Mouse (Mus musculus) testis, adult 2 months (tissue): Measurements from ENCODE around the gene Id3.

Experiments used
- CTCF ChIP-seq: fragments of 200-500 bp; IDR thresholded peaks from 2 replicates; pipeline ENCODE4 v1.5.1; 2012; ENCODE audit warnings: low read depth, mild to moderate bottlenecking, inconsistent platforms, low read length, moderate library complexity; ENCODE audit not compliant: control insufficient read depth, insufficient read depth, insufficient replicate concordance
- POLR2A ChIP-seq: fragments of 200-500 bp; IDR thresholded peaks from 2 replicates; pipeline ENCODE4 v1.6.1; 2012; ENCODE audit warnings: low read depth, mild to moderate bottlenecking, inconsistent platforms, low read length, moderate library complexity; ENCODE audit not compliant: control insufficient read depth

DNA sequence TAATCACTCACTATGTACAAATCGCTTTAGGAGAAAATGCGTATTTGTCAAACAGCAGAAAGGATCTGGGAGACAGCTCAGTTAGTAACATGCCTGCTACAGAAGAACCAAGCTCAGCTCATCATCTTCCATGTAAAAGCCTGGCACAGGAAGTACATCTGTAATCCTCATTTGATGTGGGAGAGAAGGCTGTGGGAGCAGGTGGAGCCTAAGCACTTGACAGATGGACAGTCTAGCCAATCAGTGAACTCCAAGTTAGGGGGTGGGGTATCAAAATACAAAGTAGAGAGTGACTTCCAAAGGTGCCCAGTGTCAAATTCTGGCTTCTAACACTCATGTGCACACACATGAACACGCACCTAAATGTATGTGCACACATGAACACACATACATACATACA is 22.1 kb upstream of the Id3 start:
- TF ChIP-seq CTCF (no peak), POLR2A (no peak)
